Mouse (Mus musculus): ENCODE results near the gene Itpk1. TPM values are rescaled to one million over a fixed set of nuclear protein-coding genes. Genes with fewer than 3 reads are reported as not detected.

Itpk1 gene
- total and polyA plus RNA-seq, 2 experiments from 2014 or later = 47.5 to 47.6 TPM

GRCm38 (mm10) chr12:102575541-102576329 lies 129.0 kb downstream of the Itpk1 start:
- no peak for DNase-seq
- no peak for TF ChIP-seq CTCF (IDR thresholded peaks at IDR 0.05; ENCODE audit: low read depth)
- no peak for ATAC-seq
- Histone ChIP-seq H3K4me3 (ENCODE audit: low read depth, low read length) (no peak overlapping the region), H3K9me3 (ENCODE audit: low read length) (no peaks in the 10 kb centered on the region), H3K9ac (no peak overlapping the region), H3K4me2 (ENCODE audit: low read depth) (no peak overlapping the region), H3K27me3 (ENCODE audit: insufficient read depth, low read length) (no peaks in the 10 kb centered on the region), H3K4me1 (ENCODE audit: insufficient read depth) (no peaks in the 10 kb centered on the region), H3K36me3 (ENCODE audit: insufficient read depth) (peaks cover 39% of the 10 kb centered on the region), H3K27ac (ENCODE audit: low read depth, low read length) (no peak overlapping the region)
- 85% methylated on average over 5 of the region's 5 CpGs for WGBS

GRCm38 (mm10) chr12:102573036-102573435 lies 131.7 kb downstream of the Itpk1 start:
- ATAC-seq = no peak

GRCm38 (mm10) chr12:102571666-102572065 lies 133.1 kb downstream of the Itpk1 start:
- no peak for TF ChIP-seq CTCF (IDR thresholded peaks at IDR 0.05; ENCODE audit: low read depth)
- H3K4me1 ChIP-seq (ENCODE audit: insufficient read depth) = no peaks in the 10 kb centered on the region
- ATAC-seq = no peak
- no peak overlapping the region for H3K9ac ChIP-seq
- H3K4me3 ChIP-seq (ENCODE audit: low read depth, low read length) = no peak overlapping the region
- no peak for DNase-seq
- H3K36me3 ChIP-seq (ENCODE audit: insufficient read depth) = peaks cover 41% of the 10 kb centered on the region
- no peak overlapping the region for H3K27ac ChIP-seq (ENCODE audit: low read depth, low read length)
- no peaks in the 10 kb centered on the region for H3K27me3 ChIP-seq (ENCODE audit: insufficient read depth, low read length)
- H3K4me2 ChIP-seq (ENCODE audit: low read depth) = no peak overlapping the region
- 90% methylated on average over 9 of the region's 9 CpGs for WGBS
- H3K9me3 ChIP-seq (ENCODE audit: low read length) = no peaks in the 10 kb centered on the region

More at GRCm38 (mm10) chr12:102573036-102573435, 131.7 kb downstream of the Itpk1 start:
- TF ChIP-seq CTCF (IDR thresholded peaks at IDR 0.05; ENCODE audit: low read depth) = no peak
- Histone ChIP-seq H3K4me3 (ENCODE audit: low read depth, low read length) (no peak overlapping the region), H3K9ac (no peak overlapping the region), H3K27me3 (ENCODE audit: insufficient read depth, low read length) (no peaks in the 10 kb centered on the region), H3K4me2 (ENCODE audit: low read depth) (no peak overlapping the region), H3K27ac (ENCODE audit: low read depth, low read length) (no peak overlapping the region), H3K9me3 (ENCODE audit: low read length) (no peaks in the 10 kb centered on the region), H3K36me3 (ENCODE audit: insufficient read depth) (peaks cover 49% of the 10 kb centered on the region), H3K4me1 (ENCODE audit: insufficient read depth) (no peaks in the 10 kb centered on the region)
- WGBS = 53% methylated on average over 7 of the region's 7 CpGs
- no peak for DNase-seq

GRCm38 (mm10) chr12:102570734-102571133 lies 134.0 kb downstream of the Itpk1 start:
- Histone ChIP-seq H3K36me3 (ENCODE audit: insufficient read depth) (peaks cover 41% of the 10 kb centered on the region), H3K27ac (ENCODE audit: low read depth, low read length) (no peak overlapping the region), H3K9me3 (ENCODE audit: low read length) (no peaks in the 10 kb centered on the region), H3K4me2 (ENCODE audit: low read depth) (no peak overlapping the region), H3K9ac (no peak overlapping the region), H3K27me3 (ENCODE audit: insufficient read depth, low read length) (no peaks in the 10 kb centered on the region), H3K4me3 (ENCODE audit: low read depth, low read length) (no peak overlapping the region), H3K4me1 (ENCODE audit: insufficient read depth) (no peaks in the 10 kb centered on the region)
- ATAC-seq (no peak), DNase-seq (no peak)
- TF ChIP-seq CTCF (IDR thresholded peaks at IDR 0.05; ENCODE audit: low read depth) = no peak
- WGBS = 55% methylated on average over 5 of the region's 5 CpGs

- TF ChIP-seq CTCF (IDR thresholded peaks at IDR 0.05; ENCODE audit: low read depth) = no peak
- H3K9me3 ChIP-seq (ENCODE audit: low read length) = no peaks in the 10 kb centered on the region
- DNase-seq (no peak), ATAC-seq (peak; percentile 32; the same call in 1 of the 2 replicates)
- no peak overlapping the region for H3K4me2 ChIP-seq (ENCODE audit: low read depth)
- H3K27ac ChIP-seq (ENCODE audit: low read depth, low read length) = no peak overlapping the region
- H3K9ac ChIP-seq = no peak overlapping the region
- H3K36me3 ChIP-seq (ENCODE audit: insufficient read depth) = peaks cover 41% of the 10 kb centered on the region
- H3K4me1 ChIP-seq (ENCODE audit: insufficient read depth) = no peaks in the 10 kb centered on the region
- H3K27me3 ChIP-seq (ENCODE audit: insufficient read depth, low read length) = no peaks in the 10 kb centered on the region
- 71% methylated on average over 13 of the region's 13 CpGs for WGBS
- no peak overlapping the region for H3K4me3 ChIP-seq (ENCODE audit: low read depth, low read length)
These were observed 134.6 kb downstream of the Itpk1 start for GRCm38 (mm10) chr12:102570111-102570510.

- H3K27ac ChIP-seq (ENCODE audit: low read depth, low read length) = no peak overlapping the region
- H3K9me3 ChIP-seq (ENCODE audit: low read length) = no peaks in the 10 kb centered on the region
- no peak overlapping the region for H3K4me2 ChIP-seq (ENCODE audit: low read depth)
- no peaks in the 10 kb centered on the region for H3K4me1 ChIP-seq (ENCODE audit: insufficient read depth)
- peaks cover 27% of the 10 kb centered on the region for H3K36me3 ChIP-seq (ENCODE audit: insufficient read depth)
- no peak overlapping the region for H3K9ac ChIP-seq
- WGBS = 83% methylated on average over 7 of the region's 7 CpGs
- DNase-seq (no peak), ATAC-seq (no peak)
- no peaks in the 10 kb centered on the region for H3K27me3 ChIP-seq (ENCODE audit: insufficient read depth, low read length)
- TF ChIP-seq CTCF (IDR thresholded peaks at IDR 0.05; ENCODE audit: low read depth) = no peak
- H3K4me3 ChIP-seq (ENCODE audit: low read depth, low read length) = no peak overlapping the region
These were observed 136.5 kb downstream of the Itpk1 start for GRCm38 (mm10) chr12:102568219-102568618.

- H3K4me3 ChIP-seq (ENCODE audit: low read depth, low read length) = no peak overlapping the region
- TF ChIP-seq CTCF (IDR thresholded peaks at IDR 0.05; ENCODE audit: low read depth) = no peak
- H3K4me1 ChIP-seq (ENCODE audit: insufficient read depth) = no peaks in the 10 kb centered on the region
- no peak overlapping the region for H3K27ac ChIP-seq (ENCODE audit: low read depth, low read length)
- no peaks in the 10 kb centered on the region for H3K9me3 ChIP-seq (ENCODE audit: low read length)
- H3K27me3 ChIP-seq (ENCODE audit: insufficient read depth, low read length) = no peaks in the 10 kb centered on the region
- H3K9ac ChIP-seq = no peak overlapping the region
- H3K4me2 ChIP-seq (ENCODE audit: low read depth) = no peak overlapping the region
- DNase-seq (no peak), ATAC-seq (no peak)
- peaks cover 27% of the 10 kb centered on the region for H3K36me3 ChIP-seq (ENCODE audit: insufficient read depth)
- 82% methylated on average over 2 of the region's 2 CpGs for WGBS
These were observed 137.8 kb downstream of the Itpk1 start for GRCm38 (mm10) chr12:102566951-102567350.
